Mouse (Mus musculus) hindbrain, embryonic 12.5 days (tissue): ENCODE measurements at regions not wholly inside any gene's neighbourhood (a gene's known extent, or its start where the extent isn't known, plus 50 kb on each side); places are given as distances from the start of the nearest gene placed in this dataset.
A peak's percentile ranks its signal among the peaks of the same experiment; 100 is the strongest.

Source experiments
- ATAC-seq: fragments of 200-750 bp; cut with Nextera tagmentation; 2 replicates; pipeline ENCODE4 v1.8.0; 2017; ENCODE audit warnings: moderate TSS enrichment; ENCODE audit not compliant: low FRiP score
- H3K27ac ChIP-seq: fragments of 300-500 bp; sonication (generic); 2 replicates; pipeline ENCODE4 v1.5.1; 2016; ENCODE audit warnings: mild to moderate bottlenecking
- H3K27me3 ChIP-seq: fragments of 300-500 bp; sonication (generic); 2 replicates; pipeline ENCODE4 v1.6.1; 2016; ENCODE audit warnings: mild to moderate bottlenecking
- H3K36me3 ChIP-seq: fragments of 300-500 bp; sonication (generic); 2 replicates; pipeline ENCODE4 v1.6.1; 2016; ENCODE audit warnings: mild to moderate bottlenecking
- H3K4me1 ChIP-seq: fragments of 300-500 bp; sonication (generic); 2 replicates; pipeline ENCODE4 v1.6.1; 2016
- H3K4me2 ChIP-seq: fragments of 300-500 bp; sonication (generic); replicated peaks from 2 replicates; pipeline ENCODE4 v1.6.1; 2016; ENCODE audit warnings: mild to moderate bottlenecking
- H3K4me3 ChIP-seq: fragments of 300-500 bp; sonication (generic); 2 replicates; pipeline ENCODE4 v1.5.1; 2016; ENCODE audit warnings: mild to moderate bottlenecking
- H3K9ac ChIP-seq: fragments of 300-500 bp; sonication (generic); 2 replicates; pipeline ENCODE4 v1.6.1; 2016; ENCODE audit warnings: mild to moderate bottlenecking, moderate library complexity
- H3K9me3 ChIP-seq: fragments of 300-500 bp; sonication (generic); replicated peaks from 2 replicates; pipeline ENCODE4 v1.6.1; 2016; ENCODE audit warnings: mild to moderate bottlenecking
- WGBS: fragments of 180-500 bp; shearing (Covaris S2); methylation state at CpG from one replicate; pipeline ENCODE4 v1.1.7; 2016; 5-methylcytosine and 5-hydroxymethylcytosine counted together

DNA sequence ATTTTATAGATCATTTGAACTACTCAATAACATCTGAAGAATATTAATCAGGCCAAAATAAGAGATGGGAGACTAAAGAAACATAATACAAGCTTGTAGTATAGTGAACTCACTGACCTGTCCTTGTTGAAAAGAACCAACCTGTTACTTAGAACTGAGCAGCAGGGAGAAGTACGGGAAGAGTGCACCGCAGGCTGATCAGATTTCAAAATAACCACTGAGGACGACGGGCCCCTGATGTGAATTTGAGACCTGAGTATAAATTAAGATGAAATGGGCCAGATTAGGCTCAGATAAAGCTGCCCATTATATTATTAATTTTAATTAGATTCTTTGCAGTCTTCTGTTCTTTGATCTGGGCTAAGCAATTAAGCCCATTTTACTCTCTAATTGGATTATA, 391.2 kb upstream of the Tyrp1 start:
- Histone ChIP-seq H3K27me3 (no peaks in the 10 kb centered on the region), H3K9ac (no peak overlapping the region), H3K9me3 (no peaks in the 10 kb centered on the region), H3K27ac (no peak overlapping the region), H3K4me3 (no peak overlapping the region), H3K36me3 (no peaks in the 10 kb centered on the region), H3K4me1 (no peaks in the 10 kb centered on the region), H3K4me2 (no peak overlapping the region)
- ATAC-seq = no peak
- 57% methylated on average over 4 of the region's 4 CpGs for WGBS

DNA sequence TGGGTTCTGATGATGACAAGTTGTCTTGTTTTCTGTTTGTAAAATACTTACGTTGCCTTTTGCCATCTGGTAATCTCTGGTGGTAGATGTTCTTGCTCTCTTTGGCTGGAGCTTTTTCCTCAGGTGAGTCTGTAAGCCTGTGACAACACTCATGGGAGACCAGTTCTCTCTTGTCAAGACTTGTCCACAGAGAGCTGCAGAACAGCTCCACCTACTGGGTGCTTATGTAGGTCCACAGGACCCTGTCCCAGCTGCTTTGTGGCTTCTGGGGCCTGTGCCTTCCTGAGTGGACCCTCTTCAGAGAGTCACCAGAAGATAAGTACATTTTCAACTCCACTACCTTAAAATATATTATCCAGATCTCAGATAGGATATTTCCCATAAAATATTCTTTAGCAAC, 370.3 kb upstream of the Tyrp1 start:
- WGBS = 88% methylated on average over 1 of the region's 1 CpGs
- H3K27me3 ChIP-seq = no peaks in the 10 kb centered on the region
- no peak for ATAC-seq

DNA sequence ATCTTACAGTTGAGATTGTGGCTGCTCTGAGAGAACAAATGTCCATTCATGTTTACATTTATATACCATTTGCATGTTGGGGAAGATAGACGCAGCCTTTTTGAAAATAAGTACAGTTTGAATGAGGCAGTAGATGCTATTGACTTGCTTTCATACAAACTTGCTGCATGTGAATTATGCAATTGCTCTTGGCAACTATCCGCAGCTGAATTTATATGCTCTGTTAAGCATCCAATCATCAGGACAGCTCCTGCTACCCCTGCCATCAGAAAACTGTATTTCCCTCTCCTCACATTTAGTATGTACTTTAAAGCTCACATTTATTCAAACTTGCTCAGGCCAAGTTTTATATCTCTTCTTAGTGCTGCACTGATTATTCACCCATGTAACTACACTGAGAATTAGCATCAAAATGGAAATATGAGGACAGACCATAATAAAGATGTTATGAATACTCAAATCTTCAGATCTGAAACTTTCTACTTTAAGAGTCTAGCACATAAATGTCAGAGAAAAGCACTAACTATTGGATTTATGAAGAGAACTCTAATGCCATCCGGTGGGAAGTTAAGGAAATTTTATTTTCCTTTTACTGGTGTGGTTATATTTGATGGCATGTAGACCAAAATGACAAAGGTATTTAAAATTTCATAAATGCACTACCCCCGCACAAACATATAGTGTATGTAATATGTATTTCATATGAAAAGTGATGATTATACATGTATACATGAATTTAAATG, 358.0 kb upstream of the Tyrp1 start:
- no peak for ATAC-seq
- WGBS = 83% methylated on average over 4 of the region's 4 CpGs
- no peak overlapping the region for H3K27ac ChIP-seq

More for the DNA sequence above, 370.3 kb upstream of the Tyrp1 start:
- no peak overlapping the region for H3K9ac ChIP-seq
- H3K4me1 ChIP-seq = no peaks in the 10 kb centered on the region
- no peak overlapping the region for H3K27ac ChIP-seq
- H3K4me2 ChIP-seq = no peak overlapping the region
- no peaks in the 10 kb centered on the region for H3K36me3 ChIP-seq
- no peak overlapping the region for H3K4me3 ChIP-seq
- H3K9me3 ChIP-seq = no peaks in the 10 kb centered on the region

DNA sequence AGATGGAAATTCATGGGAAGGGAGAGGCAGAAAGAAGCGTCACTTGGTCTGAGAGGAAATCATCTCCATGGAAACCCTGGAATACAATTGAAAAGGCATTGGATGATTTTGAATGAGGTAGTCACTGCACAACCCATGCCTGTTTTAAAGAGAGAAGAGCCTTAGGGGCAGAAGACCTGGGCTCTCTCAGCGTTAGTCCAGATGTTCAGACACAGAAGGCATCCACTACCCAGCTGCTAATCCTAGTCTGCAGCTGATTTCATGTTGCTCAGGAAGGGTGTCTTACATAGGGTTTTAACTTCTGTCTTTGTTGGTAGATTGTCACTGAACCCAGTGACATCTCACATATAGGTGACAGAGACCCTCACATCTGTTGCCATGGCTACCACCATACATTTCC, 318.8 kb upstream of the Tyrp1 start:
- no peak for ATAC-seq
- H3K4me1 ChIP-seq = no peaks in the 10 kb centered on the region
- no peaks in the 10 kb centered on the region for H3K9me3 ChIP-seq
- no peaks in the 10 kb centered on the region for H3K27me3 ChIP-seq
- H3K36me3 ChIP-seq = no peaks in the 10 kb centered on the region
- H3K4me2 ChIP-seq = no peak overlapping the region
- H3K27ac ChIP-seq = no peak overlapping the region
- 57% methylated on average over 2 of the region's 2 CpGs for WGBS
- H3K4me3 ChIP-seq = no peak overlapping the region
- H3K9ac ChIP-seq = no peak overlapping the region

More for the DNA sequence above, 358.0 kb upstream of the Tyrp1 start:
- H3K27me3 ChIP-seq = no peaks in the 10 kb centered on the region
- H3K4me1 ChIP-seq = no peaks in the 10 kb centered on the region
- H3K4me2 ChIP-seq = no peak overlapping the region
- H3K9me3 ChIP-seq = no peaks in the 10 kb centered on the region
- no peaks in the 10 kb centered on the region for H3K36me3 ChIP-seq
- H3K9ac ChIP-seq = no peak overlapping the region
- no peak overlapping the region for H3K4me3 ChIP-seq

DNA sequence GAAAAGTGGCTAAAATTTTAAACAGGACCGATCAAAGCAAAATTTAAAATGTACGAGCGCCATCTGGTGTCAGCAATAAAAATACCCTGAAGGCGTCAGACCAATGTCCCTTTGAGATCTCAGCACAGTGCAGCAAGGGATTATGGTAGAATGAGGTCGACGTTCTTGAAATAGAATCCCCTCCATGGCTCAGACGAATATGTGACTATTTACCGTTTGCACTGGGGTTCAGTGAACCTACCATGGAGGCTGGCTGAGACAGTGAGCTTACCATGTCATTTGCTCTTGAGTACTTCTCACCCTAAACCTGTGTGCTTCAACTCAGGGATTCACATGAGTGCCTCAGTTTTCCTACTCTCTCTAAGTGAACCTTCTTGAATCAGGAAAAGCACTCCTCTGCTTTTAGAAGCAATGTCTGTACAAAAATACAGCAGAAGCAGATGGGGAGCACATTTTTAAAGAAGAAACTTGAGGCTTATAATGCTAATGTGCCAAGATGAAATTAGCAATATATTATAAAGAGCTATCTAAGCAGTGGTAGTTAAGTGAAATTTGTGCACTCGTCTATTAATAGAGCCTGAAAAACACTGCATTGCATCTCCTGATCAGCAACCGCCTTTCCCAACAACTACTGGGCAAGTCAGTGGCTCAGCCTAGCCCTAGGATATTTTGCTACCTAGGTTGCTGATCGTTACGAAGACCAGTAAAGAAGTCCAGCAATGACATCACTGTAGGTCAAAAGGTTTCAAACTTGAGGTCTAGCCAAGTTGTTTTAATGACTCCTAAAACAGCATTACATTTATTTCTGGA, 316.2 kb upstream of the Tyrp1 start:
- H3K36me3 ChIP-seq = no peaks in the 10 kb centered on the region
- H3K4me1 ChIP-seq = no peaks in the 10 kb centered on the region
- WGBS = 32% methylated on average over 12 of the region's 12 CpGs
- H3K27ac ChIP-seq = no peak overlapping the region
- no peaks in the 10 kb centered on the region for H3K27me3 ChIP-seq
- ATAC-seq = peak; percentile 77
- H3K4me2 ChIP-seq = peak overlapping the region; percentile 28; the same call in 1 of the 2 replicates
- no peaks in the 10 kb centered on the region for H3K9me3 ChIP-seq
- H3K9ac ChIP-seq = no peak overlapping the region
- no peak overlapping the region for H3K4me3 ChIP-seq

DNA sequence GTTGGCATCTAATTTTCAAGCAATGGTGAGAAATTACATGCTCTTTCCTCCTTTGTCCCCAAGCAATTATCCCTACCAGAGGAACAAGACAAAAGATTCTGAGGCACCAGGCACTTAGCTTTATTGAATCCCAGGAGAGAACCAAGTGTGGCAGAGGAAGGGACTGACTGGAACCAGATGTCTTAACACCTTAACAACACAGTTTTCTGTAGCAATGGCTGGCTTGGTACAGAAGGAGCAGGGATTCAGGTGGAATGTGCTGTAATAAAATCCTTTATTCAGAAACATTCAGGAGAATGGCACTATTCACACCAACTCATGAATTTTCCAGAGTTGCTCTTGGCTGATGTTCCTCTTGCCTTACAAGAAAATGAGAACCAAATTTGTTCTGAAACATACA, 315.3 kb upstream of the Tyrp1 start:
- H3K27me3 ChIP-seq = no peaks in the 10 kb centered on the region
- H3K9ac ChIP-seq = no peak overlapping the region
- H3K27ac ChIP-seq = no peak overlapping the region
- no peaks in the 10 kb centered on the region for H3K9me3 ChIP-seq
- H3K36me3 ChIP-seq = no peaks in the 10 kb centered on the region
- no peak for ATAC-seq
- H3K4me2 ChIP-seq = no peak overlapping the region
- H3K4me1 ChIP-seq = no peaks in the 10 kb centered on the region
- no peak overlapping the region for H3K4me3 ChIP-seq

DNA sequence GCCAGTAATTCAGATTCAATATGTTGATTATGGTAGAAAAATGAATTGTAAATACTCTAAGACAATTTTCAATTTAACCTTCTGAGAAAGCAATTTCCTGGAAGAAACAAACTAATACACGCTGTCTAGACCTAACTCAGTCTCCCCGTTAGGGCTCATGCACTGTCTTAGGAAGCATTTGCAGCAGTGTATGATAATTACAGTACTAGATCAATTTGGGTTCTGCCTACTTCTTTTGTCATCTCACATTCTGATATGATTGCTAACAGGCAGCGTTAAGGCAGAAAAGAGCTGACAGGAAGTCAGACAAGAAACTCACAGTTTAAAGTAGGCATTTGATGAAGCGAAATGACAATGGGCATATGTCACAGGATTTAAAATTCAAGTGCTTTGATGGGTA, 294.1 kb upstream of the Tyrp1 start:
- Histone ChIP-seq H3K36me3 (no peaks in the 10 kb centered on the region), H3K9me3 (no peaks in the 10 kb centered on the region), H3K4me1 (no peaks in the 10 kb centered on the region), H3K27me3 (no peaks in the 10 kb centered on the region), H3K27ac (no peak overlapping the region), H3K9ac (no peak overlapping the region), H3K4me2 (no peak overlapping the region), H3K4me3 (no peak overlapping the region)
- ATAC-seq = no peak
- 84% methylated on average over 4 of the region's 4 CpGs for WGBS

DNA sequence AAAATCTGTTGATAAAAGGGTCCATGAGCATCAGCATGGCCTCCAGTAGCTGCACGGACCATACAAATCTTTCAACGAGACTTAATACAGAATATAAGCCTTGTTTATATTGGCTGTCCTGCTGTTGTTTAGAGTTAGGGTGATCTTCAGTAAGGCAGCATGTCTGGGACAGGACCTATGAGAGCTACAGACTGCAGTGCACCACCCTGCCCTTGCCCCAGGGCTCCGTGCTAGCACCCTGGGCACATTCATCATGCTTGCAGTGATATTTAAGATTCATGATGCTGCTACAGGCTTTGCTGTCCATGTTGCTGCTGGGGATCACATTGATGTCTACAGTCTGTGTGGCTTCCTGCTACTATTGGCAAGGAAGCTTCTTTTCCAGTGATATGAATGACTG, 288.8 kb upstream of the Tyrp1 start:
- Histone ChIP-seq H3K27me3 (no peaks in the 10 kb centered on the region), H3K4me3 (no peak overlapping the region), H3K4me1 (no peaks in the 10 kb centered on the region), H3K36me3 (no peaks in the 10 kb centered on the region), H3K9me3 (no peaks in the 10 kb centered on the region), H3K27ac (no peak overlapping the region), H3K4me2 (no peak overlapping the region), H3K9ac (no peak overlapping the region)
- 84% methylated on average over 3 of the region's 3 CpGs for WGBS
- no peak for ATAC-seq

DNA sequence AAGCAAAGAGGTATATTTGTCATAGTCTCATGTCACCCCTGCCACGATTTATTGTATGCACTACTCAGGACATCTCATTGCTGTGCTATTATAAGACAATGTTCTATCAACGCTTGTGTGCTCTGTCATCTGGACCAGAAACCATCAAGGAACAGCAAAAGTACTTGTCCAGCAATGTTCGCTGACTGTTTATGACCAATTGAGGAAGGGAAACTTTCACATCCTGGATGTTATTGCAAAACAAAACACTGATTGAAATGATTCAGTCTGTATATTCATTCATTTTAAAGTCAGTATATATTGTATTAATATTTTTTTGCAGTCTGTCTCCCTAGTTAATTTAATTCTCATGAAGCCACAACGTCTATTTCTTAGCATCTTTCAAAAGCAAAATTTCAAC, 244.5 kb upstream of the Tyrp1 start:
- ATAC-seq = no peak
- WGBS = 86% methylated on average over 4 of the region's 4 CpGs

DNA sequence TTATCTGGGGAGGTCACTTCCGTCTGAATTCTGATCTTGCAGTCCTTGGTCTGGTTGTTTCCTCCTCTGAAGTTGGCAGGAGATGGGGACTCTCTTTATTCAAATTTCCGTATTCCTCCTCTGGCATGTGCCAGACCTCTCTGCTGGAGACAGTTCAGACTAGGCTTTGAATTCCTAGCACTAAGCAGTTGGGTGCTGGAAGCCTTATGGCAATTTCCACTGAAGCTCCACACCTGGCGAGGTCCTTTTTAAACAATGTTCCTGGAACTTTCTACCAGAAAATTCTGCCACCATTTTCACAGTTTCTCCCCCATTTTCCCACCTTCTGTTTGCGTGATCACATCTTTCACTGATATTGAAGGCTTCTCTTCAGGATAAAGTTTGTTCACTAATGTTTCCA, 205.7 kb upstream of the Tyrp1 start:
- H3K27me3 ChIP-seq = no peaks in the 10 kb centered on the region
- H3K4me1 ChIP-seq = no peaks in the 10 kb centered on the region
- ATAC-seq = no peak
- H3K4me3 ChIP-seq = no peak overlapping the region
- no peak overlapping the region for H3K9ac ChIP-seq
- no peak overlapping the region for H3K27ac ChIP-seq
- H3K4me2 ChIP-seq = no peak overlapping the region
- no peaks in the 10 kb centered on the region for H3K36me3 ChIP-seq
- 71% methylated on average over 4 of the region's 4 CpGs for WGBS
- no peaks in the 10 kb centered on the region for H3K9me3 ChIP-seq

More for the DNA sequence above, 244.5 kb upstream of the Tyrp1 start:
- Histone ChIP-seq H3K36me3 (no peaks in the 10 kb centered on the region), H3K4me3 (no peak overlapping the region), H3K27ac (no peak overlapping the region), H3K4me2 (no peak overlapping the region), H3K9me3 (no peaks in the 10 kb centered on the region), H3K9ac (no peak overlapping the region), H3K4me1 (no peaks in the 10 kb centered on the region), H3K27me3 (no peaks in the 10 kb centered on the region)

DNA sequence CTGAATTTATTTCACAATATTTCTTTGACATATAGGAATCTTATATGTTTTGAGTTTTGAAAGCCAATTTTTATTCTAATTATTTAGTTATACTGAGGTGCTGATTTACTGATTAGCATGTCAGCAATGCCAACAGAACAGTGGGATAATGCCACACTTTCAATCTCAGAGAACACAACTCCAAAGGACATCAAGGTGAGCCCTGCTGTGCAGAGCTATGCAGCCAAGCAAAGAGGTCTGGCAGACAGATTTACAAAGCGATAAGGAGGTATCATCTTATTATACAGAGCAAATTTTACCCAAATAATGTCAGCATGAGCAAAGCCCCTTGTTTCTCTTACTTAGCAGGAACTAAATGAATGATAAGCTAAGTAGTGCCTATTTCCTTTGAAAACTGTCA, 204.7 kb upstream of the Tyrp1 start:
- H3K4me3 ChIP-seq = no peak overlapping the region
- no peak overlapping the region for H3K27ac ChIP-seq
- WGBS = 83% methylated on average over 1 of the region's 1 CpGs
- H3K9me3 ChIP-seq = no peaks in the 10 kb centered on the region
- ATAC-seq = no peak
- H3K4me2 ChIP-seq = no peak overlapping the region
- no peaks in the 10 kb centered on the region for H3K4me1 ChIP-seq
- H3K27me3 ChIP-seq = no peaks in the 10 kb centered on the region
- no peaks in the 10 kb centered on the region for H3K36me3 ChIP-seq
- H3K9ac ChIP-seq = no peak overlapping the region

DNA sequence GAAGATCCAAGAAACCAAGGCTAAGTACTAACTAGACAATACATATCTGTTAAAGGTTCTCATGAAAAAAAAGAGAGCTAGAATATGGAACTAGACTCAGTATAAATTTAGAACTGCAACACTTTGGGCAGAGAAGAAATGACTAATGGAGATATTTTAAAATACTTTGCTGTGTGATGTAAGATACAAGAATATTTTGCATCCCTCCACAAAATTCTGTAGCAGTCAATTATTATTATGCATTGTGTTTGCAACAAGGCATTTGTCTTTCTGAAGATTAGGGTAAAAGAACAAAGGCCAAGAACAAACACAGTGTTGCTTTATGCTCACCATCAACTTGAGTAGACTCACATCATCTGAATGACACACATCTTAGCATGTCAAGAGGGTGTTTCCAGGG, 203.7 kb upstream of the Tyrp1 start:
- Histone ChIP-seq H3K4me2 (no peak overlapping the region), H3K9ac (no peak overlapping the region), H3K27me3 (no peaks in the 10 kb centered on the region), H3K36me3 (no peaks in the 10 kb centered on the region), H3K9me3 (no peaks in the 10 kb centered on the region), H3K4me1 (no peaks in the 10 kb centered on the region), H3K27ac (no peak overlapping the region), H3K4me3 (no peak overlapping the region)
- ATAC-seq = no peak

DNA sequence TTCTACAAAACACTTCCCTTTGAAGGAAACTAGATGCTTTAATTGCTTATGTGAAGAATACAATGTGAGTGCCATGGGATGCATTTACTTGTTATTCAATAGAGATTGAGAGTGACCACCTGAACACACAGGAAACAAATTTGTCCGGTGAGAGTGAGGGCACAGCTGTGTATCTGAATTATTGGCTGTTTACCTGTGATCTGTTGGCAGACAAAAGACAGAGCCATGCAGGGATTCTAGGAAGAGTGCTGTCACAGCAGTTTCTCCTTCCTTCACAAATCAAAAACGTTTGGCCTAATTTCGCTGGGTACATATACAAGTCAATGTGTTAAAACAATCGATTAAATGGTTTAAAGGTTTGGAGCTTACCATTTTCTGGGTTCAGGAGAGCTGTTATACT, 202.9 kb upstream of the Tyrp1 start:
- Histone ChIP-seq H3K27ac (no peak overlapping the region), H3K36me3 (no peaks in the 10 kb centered on the region), H3K4me3 (no peak overlapping the region), H3K4me2 (no peak overlapping the region), H3K4me1 (no peaks in the 10 kb centered on the region), H3K9ac (no peak overlapping the region), H3K27me3 (no peaks in the 10 kb centered on the region), H3K9me3 (no peaks in the 10 kb centered on the region)
- no peak for ATAC-seq
- WGBS = 84% methylated on average over 4 of the region's 4 CpGs
